Mouse (Mus musculus) lung, embryonic 16.5 days (tissue): ENCODE results near the gene Igdcc3. TPM values are rescaled to one million over a fixed set of nuclear protein-coding genes. Genes with fewer than 3 reads are reported as not detected.
A peak's percentile ranks its signal among the peaks of the same experiment; 100 is the strongest.

Source experiments
- ATAC-seq: fragments of 200-750 bp; cut with Nextera tagmentation; 2 replicates; pipeline ENCODE4 v1.8.0; 2017; ENCODE audit warnings: low read depth, mild to moderate bottlenecking, moderate library complexity
- H3K27ac ChIP-seq: fragments of 300-500 bp; sonication (generic); 2 replicates; pipeline ENCODE4 v1.5.1; 2014; ENCODE audit warnings: mild to moderate bottlenecking, control low read depth, low read length
- H3K27me3 ChIP-seq: fragments of 300-500 bp; sonication (generic); 2 replicates; pipeline ENCODE4 v1.6.1; 2014; ENCODE audit warnings: low read depth, low read length, mixed read lengths; ENCODE audit not compliant: control insufficient read depth, insufficient read depth
- H3K36me3 ChIP-seq: fragments of 300-500 bp; sonication (generic); 2 replicates; pipeline ENCODE4 v1.6.1; 2014; ENCODE audit warnings: low read length; ENCODE audit not compliant: control insufficient read depth, insufficient read depth
- H3K4me1 ChIP-seq: fragments of 300-500 bp; sonication (generic); replicated peaks from 2 replicates; pipeline ENCODE4 v1.6.1; 2014; ENCODE audit warnings: low read length, mixed read lengths; ENCODE audit not compliant: control insufficient read depth, insufficient read depth
- H3K4me2 ChIP-seq: fragments of 300-500 bp; sonication (generic); 2 replicates; pipeline ENCODE4 v1.6.1; 2014; ENCODE audit warnings: low read depth, low read length, control low read depth
- H3K4me3 ChIP-seq: fragments of 300-500 bp; sonication (generic); 2 replicates; pipeline ENCODE4 v1.5.1; 2014; ENCODE audit warnings: mild to moderate bottlenecking, low read length, control low read depth
- H3K9ac ChIP-seq: fragments of 300-500 bp; sonication (generic); 2 replicates; pipeline ENCODE4 v1.6.1; 2014; ENCODE audit warnings: low read length, control low read depth
- H3K9me3 ChIP-seq: fragments of 300-500 bp; sonication (generic); 2 replicates; pipeline ENCODE4 v1.6.1; 2016; ENCODE audit warnings: low read length; ENCODE audit not compliant: control insufficient read depth
- WGBS: fragments of 180-500 bp; shearing (Covaris S2); extraction: QIAGEN DNeasy Blood & Tissue Kit; methylation state at CpG from one replicate; pipeline ENCODE4 v1.1.7; 2014; 5-methylcytosine and 5-hydroxymethylcytosine counted together
- polyA plus RNA-seq: library from polyadenylated mRNA; unstranded; fragments of >200 nt; fragmentation: Nextera tagmentation; extraction: Ambion mirVana; gene quantifications from 2 replicates; pipeline ENCODE4 v1.2.1, GENCODE M21; 2015

Gene Igdcc3
- polyA plus RNA-seq, 1 experiment from 2014 or later, result 1.3 TPM

GRCm38 (mm10) chr9:65162711-65163639 is 22.0 kb downstream of the Igdcc3 start:
- H3K4me3 ChIP-seq, result peak overlapping the region; percentile 50
- H3K36me3 ChIP-seq, result no peaks in the 10 kb centered on the region
- H3K9me3 ChIP-seq, result no peaks in the 10 kb centered on the region
- peak overlapping the region; percentile 43 for H3K9ac ChIP-seq
- ATAC-seq, result peak; percentile 78
- no peak overlapping the region for H3K27ac ChIP-seq
- peaks cover 35% of the 10 kb centered on the region for H3K27me3 ChIP-seq
- WGBS, result under 1% methylated on average over 54 of the region's 69 CpGs
- H3K4me2 ChIP-seq, result peak overlapping the region; percentile 94
- peaks cover 7% of the 10 kb centered on the region for H3K4me1 ChIP-seq

GRCm38 (mm10) chr9:65164870-65165269 is 23.9 kb downstream of the Igdcc3 start:
- Histone ChIP-seq H3K4me3 (no peak overlapping the region), H3K36me3 (no peaks in the 10 kb centered on the region), H3K4me1 (peaks cover 7% of the 10 kb centered on the region), H3K27me3 (peaks cover 35% of the 10 kb centered on the region), H3K9me3 (no peaks in the 10 kb centered on the region), H3K27ac (no peak overlapping the region), H3K4me2 (no peak overlapping the region), H3K9ac (no peak overlapping the region)
- ATAC-seq, result no peak
- 25% methylated on average over 1 of the region's 1 CpGs for WGBS

- 48% methylated on average over 9 of the region's 9 CpGs for WGBS
These were observed 25.4 kb downstream of the Igdcc3 start for GRCm38 (mm10) chr9:65166386-65166785.

DNA sequence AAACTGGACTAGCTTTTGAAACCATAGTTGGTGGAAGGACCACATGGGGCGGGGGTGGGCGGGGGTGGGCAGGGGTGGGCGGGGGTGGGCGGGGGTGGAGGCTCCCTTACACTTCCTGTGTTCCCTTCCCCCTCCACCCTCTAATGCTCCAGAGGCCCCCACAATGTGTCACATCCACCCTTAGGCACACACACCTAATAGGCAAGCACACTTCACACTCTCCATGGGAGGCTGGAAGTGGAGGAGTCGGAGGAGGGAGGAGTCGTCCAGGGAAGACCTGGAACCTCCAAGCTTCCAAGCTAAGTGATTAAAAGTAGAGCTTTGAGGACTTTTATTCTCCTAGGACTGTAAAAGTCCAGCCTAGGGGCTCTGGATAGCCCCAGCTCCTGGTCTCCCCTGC is 27.5 kb downstream of the Igdcc3 start:
- H3K27me3 ChIP-seq, result peaks cover 8% of the 10 kb centered on the region
- ATAC-seq, result no peak
- WGBS, result 33% methylated on average over 6 of the region's 6 CpGs
- no peak overlapping the region for H3K4me3 ChIP-seq
- no peak overlapping the region for H3K4me2 ChIP-seq
- no peaks in the 10 kb centered on the region for H3K36me3 ChIP-seq
- H3K9me3 ChIP-seq, result no peaks in the 10 kb centered on the region
- no peaks in the 10 kb centered on the region for H3K4me1 ChIP-seq
- no peak overlapping the region for H3K27ac ChIP-seq
- H3K9ac ChIP-seq, result no peak overlapping the region

More at GRCm38 (mm10) chr9:65166386-65166785, 25.4 kb downstream of the Igdcc3 start:
- Histone ChIP-seq H3K36me3 (no peaks in the 10 kb centered on the region), H3K4me1 (peaks cover 7% of the 10 kb centered on the region), H3K9ac (no peak overlapping the region), H3K27me3 (peaks cover 28% of the 10 kb centered on the region), H3K4me3 (no peak overlapping the region), H3K9me3 (no peaks in the 10 kb centered on the region), H3K27ac (no peak overlapping the region), H3K4me2 (no peak overlapping the region)
- no peak for ATAC-seq

DNA sequence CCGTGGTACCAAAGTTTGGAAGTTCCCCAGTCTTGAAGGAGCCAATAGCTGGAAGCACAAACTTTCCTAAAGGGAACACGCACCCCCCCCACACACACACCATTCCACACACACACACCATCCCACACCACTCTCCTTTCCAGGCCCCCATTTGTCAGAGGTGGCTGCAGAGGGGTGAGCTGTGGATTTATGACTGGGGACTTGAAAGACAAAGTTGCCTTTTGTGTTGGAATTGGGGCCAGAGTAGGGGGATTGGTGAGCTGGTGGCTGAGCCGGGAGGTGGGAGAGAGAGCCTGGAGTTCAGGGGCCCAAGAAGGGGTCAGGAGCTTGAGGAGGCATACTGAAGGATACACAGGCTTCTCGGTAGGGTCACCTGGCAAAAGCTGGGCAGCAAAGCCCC is 28.0 kb downstream of the Igdcc3 start:
- no peaks in the 10 kb centered on the region for H3K9me3 ChIP-seq
- H3K9ac ChIP-seq, result no peak overlapping the region
- no peak overlapping the region for H3K4me3 ChIP-seq
- H3K27ac ChIP-seq, result no peak overlapping the region
- peaks cover 4% of the 10 kb centered on the region for H3K27me3 ChIP-seq
- H3K4me1 ChIP-seq, result no peaks in the 10 kb centered on the region
- H3K4me2 ChIP-seq, result no peak overlapping the region
- no peaks in the 10 kb centered on the region for H3K36me3 ChIP-seq
- ATAC-seq, result no peak
- 45% methylated on average over 4 of the region's 4 CpGs for WGBS

GRCm38 (mm10) chr9:65172654-65173053 is 31.7 kb downstream of the Igdcc3 start:
- ATAC-seq, result no peak
- Histone ChIP-seq H3K4me2 (no peak overlapping the region), H3K27me3 (no peaks in the 10 kb centered on the region), H3K9me3 (no peaks in the 10 kb centered on the region), H3K4me3 (no peak overlapping the region), H3K36me3 (no peaks in the 10 kb centered on the region), H3K4me1 (0 out of 2 replicates have a peak, but pooled peaks cover 5% of the 10 kb centered on the region), H3K27ac (no peak overlapping the region), H3K9ac (no peak overlapping the region)
- WGBS, result 45% methylated on average over 9 of the region's 9 CpGs

GRCm38 (mm10) chr9:65175234-65175938 is 34.4 kb downstream of the Igdcc3 start:
- Histone ChIP-seq H3K27me3 (no peaks in the 10 kb centered on the region), H3K9ac (no peak overlapping the region), H3K27ac (no peak overlapping the region), H3K4me3 (no peak overlapping the region), H3K4me1 (peaks cover 18% of the 10 kb centered on the region), H3K4me2 (no peak overlapping the region), H3K36me3 (no peaks in the 10 kb centered on the region), H3K9me3 (no peaks in the 10 kb centered on the region)
- ATAC-seq, result no peak
- 48% methylated on average over 5 of the region's 5 CpGs for WGBS

- Histone ChIP-seq H3K9me3 (no peaks in the 10 kb centered on the region), H3K4me1 (peaks cover 21% of the 10 kb centered on the region), H3K4me2 (no peak overlapping the region), H3K27me3 (no peaks in the 10 kb centered on the region), H3K27ac (no peak overlapping the region), H3K9ac (no peak overlapping the region), H3K36me3 (no peaks in the 10 kb centered on the region), H3K4me3 (no peak overlapping the region)
- 44% methylated on average over 9 of the region's 9 CpGs for WGBS
- ATAC-seq, result no peak
These were observed 35.2 kb downstream of the Igdcc3 start for GRCm38 (mm10) chr9:65175939-65176871.
